Mouse (Mus musculus) kidney, postnatal 14 days (tissue): Measurements from ENCODE around the gene Gng12.
"Not testable (repeated sequence)": the region's sequence is repeated elsewhere in the genome, so short reads cannot be mapped to it uniquely, and the experiment has no call there.

ENCODE experiments used
- DNase-seq: peaks from one replicate; pipeline ENCODE4 v3.0.0; 2022; ENCODE audit warnings: mixed read lengths

Gng12 gene

DNA sequence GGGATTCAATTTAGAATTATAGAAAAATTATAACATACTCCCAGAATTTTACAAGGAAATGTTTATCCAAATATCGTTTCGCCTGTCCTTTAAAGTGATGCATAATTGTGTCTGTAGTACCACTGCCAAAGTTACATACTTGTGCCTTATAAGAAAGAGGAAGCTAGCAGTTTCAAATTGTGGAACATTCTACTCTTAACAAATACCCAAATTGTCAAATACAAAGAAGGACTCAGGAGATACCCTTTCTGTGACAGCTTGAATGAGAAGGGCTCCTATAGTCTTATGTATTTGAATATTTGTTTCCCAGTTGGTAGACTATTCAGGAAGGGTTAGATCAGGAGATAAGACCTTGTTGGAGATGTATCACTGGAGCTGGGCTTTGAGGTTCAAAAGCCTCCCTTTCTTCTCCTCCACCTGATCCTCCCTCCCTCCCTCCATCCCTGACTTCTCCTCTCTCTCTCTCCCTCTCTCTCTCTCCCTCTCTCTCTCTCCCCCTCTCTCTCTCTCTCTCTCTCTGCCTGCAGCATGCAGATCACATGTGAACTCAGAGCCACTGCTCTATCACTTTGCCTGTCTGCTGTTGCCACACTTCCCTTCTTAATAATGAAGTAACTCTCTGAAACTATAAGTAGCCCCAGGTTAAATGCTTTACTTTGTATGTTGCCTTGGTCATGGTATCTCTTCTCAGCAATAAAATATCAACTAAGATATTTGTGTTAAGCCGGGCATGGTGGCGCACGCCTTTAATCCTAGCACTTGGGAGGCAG lies 62.5 kb downstream of the Gng12 start:
- no peak for DNase-seq

DNA sequence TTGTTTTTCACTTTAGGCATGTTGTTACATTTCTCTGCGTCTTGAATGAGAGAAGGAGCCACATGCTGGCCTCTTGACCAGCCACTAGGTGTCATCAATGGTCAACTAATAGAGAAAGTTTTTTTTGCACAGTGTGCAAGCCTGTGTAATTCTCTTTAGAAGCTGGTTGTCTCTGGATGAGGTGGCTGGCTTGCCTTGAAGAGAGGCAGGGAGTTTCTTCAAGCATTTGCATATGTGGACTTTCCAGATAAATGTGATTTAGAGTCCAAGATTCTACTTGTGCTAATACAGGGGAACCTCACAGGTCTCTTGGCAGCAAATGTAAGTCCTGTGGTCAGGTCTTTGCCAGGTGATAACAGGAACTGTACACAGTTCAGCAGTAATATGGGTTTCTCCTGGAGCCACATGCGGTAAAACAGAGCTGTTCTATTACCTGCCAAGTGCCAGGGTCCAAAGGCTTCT lies 66.4 kb downstream of the Gng12 start:
- peak; percentile 74 for DNase-seq

- DNase-seq, result no peak
These were observed 66.9 kb downstream of the Gng12 start for GRCm38 (mm10) chr6:66963068-66963467.

GRCm38 (mm10) chr6:66963651-66964050 lies 67.5 kb downstream of the Gng12 start:
- DNase-seq, result not testable (repeated sequence)

DNA sequence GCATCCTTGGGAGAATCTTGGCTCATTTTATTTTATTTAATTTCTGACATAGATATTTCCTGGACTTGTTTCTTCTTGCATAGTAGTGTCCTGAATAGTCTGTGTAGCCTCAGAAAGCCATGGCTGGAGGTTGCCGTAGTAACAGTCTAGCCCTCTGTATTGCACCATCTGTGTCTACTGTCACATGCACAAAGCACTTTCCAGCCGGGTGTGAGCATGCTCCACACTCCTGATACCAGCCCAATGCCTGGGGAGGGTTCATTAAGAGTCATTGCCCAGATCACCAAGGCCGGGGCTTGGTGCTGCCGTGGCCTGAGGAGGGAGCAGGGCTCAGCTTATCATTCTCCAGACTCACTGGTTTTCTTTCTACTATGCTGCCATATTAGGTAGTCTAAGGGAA lies 68.0 kb downstream of the Gng12 start:
- DNase-seq, result no peak

DNA sequence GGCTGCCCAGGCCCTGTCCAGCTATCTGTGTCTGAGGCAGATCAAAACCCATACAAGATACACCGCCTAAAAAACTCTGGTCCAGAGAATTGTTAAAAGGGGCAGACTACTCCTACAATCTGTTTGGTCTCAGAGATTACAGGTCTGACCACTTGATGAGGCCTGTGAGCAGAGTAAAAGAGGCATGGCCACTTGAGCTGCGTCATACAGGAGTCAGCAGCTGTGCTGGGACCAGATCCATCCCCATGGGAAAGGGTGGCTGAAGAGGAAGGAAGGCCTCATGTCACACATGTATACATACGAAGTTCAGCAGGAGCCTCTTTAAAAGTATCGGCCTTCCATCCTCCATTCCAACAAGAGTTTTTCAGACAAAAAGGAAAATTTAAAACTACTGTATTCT lies 69.0 kb downstream of the Gng12 start:
- no peak for DNase-seq

DNA sequence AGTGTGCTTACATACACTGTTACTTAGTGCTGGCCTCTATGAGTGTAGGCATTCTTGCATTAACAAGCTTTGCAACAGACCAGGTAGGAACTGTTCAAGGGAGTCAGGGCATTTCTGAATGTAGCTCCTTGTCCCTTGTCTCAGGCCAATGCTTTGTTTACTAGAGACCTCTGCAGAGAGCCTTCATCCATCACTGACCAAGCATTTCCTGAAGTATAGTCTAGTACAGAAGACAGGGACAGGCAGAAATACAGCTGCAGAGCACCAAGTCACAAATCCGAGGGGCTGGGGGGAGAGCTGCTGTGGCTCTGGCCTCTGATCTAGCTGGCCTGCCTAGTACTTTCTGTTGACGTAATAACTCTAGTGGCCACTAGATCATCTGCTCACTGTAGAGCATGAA lies 71.6 kb downstream of the Gng12 start:
- DNase-seq, result peak; percentile 65

DNA sequence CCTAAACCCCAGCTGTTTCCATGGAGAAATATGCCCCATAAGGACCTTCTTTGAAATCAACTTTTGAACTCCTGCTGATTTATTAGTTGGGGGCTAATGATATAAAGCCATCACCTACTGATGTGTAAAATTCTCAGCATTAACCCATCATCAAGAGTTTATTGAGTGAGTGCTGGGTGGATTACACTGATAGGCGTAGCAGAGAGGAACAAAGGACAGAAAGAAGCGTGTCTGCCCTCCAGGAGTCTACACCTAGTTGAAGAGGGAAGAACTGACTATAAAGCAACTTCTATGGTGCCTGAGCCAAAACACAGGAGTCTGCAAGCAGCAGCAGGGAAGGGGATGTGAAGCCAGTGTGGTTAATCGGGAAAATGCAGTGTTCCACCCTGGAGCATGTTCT lies 73.2 kb downstream of the Gng12 start:
- DNase-seq, result no peak

- DNase-seq, result no peak
These were observed 76.1 kb downstream of the Gng12 start for GRCm38 (mm10) chr6:66972300-66972699.

DNA sequence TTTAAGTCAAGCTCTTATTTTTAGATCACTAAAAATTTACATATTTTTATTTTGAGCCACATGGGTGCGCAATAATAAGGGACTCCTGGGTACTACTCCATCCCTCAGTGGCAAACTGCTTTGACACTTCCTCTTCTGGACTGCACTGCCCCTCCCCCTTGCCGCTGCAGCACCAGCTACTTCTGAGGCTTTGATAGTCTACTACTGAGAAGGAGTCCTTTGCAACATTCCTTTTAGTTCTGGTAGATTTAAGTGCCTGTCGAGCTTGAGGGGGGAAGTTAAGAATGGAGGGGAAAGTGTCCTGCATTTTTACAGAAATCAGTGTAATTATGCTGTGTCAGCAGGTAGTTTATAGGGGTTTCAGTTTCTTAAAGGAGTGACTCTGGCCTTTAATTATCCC lies 77.0 kb downstream of the Gng12 start:
- no peak for DNase-seq

- DNase-seq, result no peak
These were observed 79.3 kb downstream of the Gng12 start for GRCm38 (mm10) chr6:66975522-66975921.

DNA sequence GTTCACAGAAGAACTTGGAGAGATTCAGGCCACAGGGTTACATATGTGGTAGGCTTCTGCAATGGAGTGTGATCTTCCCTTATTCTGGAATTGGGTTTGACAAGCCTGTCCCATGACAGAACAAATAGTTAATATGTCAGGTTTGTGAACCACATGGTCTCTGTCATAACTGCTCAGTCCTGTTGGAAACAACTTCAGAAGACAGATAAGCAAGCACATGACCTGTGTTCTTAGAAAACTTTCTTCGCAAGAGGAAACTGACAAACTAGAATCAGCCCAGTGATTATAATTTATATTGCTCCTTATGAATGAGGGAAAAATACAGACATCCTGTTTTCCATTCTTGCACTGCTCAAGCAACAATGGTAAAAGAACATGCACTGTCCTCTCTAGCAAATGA lies 83.0 kb downstream of the Gng12 start:
- DNase-seq, result no peak

DNA sequence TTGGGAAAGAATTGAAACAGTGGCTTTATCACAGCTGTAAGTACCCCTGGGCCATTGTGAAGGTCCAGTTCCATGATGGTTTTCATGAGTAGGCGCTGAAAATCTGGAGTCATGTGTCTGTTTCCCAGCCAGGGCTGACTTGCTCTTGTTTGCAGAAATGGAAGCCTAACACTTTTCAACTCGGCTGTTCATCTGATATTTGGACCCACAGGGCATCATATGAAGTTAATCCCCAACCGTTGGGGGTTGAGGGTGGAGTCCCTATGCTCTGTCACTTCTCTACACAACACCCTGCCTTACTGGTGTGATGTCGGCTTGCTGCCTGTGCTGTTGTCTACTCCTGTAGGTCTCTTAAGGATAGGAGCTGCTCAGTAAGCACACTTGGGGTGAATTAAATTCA lies 83.8 kb downstream of the Gng12 start:
- no peak for DNase-seq

GRCm38 (mm10) chr6:66981366-66981765 lies 85.2 kb downstream of the Gng12 start:
- no peak for DNase-seq

GRCm38 (mm10) chr6:66981864-66982263 lies 85.7 kb downstream of the Gng12 start:
- no peak for DNase-seq

DNA sequence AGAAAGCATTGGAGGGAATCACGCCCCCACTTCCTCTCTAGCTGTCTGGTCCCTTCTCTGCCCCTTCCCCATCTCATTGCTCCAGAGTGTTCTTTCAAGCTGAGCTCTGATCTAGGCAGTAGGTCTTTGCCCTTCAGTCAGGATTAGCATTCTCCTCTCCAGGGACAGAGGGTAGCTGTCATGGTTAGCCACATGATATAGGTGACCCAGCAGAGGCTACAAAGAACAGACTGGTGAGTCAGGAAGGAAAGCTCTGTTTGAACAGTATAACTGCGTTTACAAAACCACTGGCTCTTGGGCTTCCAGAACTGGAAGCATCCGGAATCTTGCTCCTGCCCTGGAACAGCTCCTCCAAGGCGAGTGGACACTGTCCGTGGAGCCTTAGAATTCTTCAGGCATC lies 87.9 kb downstream of the Gng12 start:
- DNase-seq, result no peak

DNA sequence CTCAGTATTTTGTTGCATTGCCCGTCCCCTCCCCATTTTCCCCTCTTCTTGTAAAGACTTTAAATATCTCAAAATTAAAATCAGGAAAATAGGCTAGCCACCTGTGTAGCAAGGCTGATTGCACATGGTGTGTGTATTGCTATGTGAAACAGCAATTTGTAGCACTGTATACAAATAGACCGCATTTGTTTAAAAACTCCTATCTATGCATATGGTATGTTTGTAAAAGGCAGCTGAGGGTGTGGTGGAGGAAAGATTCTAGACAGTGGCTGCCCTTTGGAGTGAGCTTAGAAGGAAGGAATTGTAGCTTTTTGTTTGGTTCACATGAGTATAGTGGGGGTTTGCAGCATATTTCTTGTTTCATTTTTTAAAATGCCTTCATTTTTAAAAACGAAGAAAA lies 88.5 kb downstream of the Gng12 start:
- DNase-seq, result no peak

GRCm38 (mm10) chr6:66985500-66985899 lies 89.3 kb downstream of the Gng12 start:
- no peak for DNase-seq

- no peak for DNase-seq
These were observed 89.9 kb downstream of the Gng12 start for GRCm38 (mm10) chr6:66986063-66986462.

- peak; percentile 58 for DNase-seq
These were observed 91.4 kb downstream of the Gng12 start for GRCm38 (mm10) chr6:66987643-66988042.

DNA sequence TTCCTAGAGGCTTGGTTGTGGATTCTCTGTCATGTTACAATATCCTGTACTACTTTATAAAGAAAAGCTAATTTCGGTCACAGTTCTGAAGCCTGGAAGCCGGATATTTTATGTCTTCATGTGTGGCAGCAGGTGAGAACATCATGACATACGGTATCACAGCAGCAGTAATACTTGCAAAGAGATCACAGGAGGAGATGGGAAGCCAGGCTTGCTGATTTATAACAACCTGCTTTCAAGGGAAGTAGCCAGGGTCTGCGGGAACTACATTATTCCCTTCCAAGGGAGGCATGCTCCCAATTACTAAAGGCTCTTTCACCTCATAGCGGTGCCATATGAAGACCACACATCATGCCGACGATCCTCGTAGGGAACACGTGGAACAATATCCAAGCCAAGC lies 92.2 kb downstream of the Gng12 start:
- no peak for DNase-seq

GRCm38 (mm10) chr6:66989037-66989436 lies 92.8 kb downstream of the Gng12 start:
- no peak for DNase-seq

DNA sequence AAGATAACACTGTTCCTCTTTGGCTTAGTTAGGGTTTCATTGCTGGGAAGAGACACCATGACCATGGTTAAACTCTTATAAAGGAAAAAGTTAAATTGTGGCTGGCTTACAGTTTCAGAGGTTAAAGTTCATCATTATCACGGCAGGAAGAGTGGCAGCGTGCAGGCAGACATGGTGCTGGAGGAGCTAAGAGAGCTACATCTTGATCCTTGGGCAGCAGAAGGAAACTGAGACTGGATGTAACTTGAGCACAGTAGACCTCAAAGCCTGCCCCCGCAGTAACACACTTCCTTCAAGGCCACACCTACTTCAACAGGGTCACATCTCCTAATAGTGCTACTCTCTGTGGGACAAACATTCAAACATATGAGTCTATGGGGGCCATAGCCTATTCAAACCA lies 93.3 kb downstream of the Gng12 start:
- no peak for DNase-seq

- DNase-seq, result peak; percentile 64
These were observed 96.0 kb downstream of the Gng12 start for GRCm38 (mm10) chr6:66992232-66992631.

DNA sequence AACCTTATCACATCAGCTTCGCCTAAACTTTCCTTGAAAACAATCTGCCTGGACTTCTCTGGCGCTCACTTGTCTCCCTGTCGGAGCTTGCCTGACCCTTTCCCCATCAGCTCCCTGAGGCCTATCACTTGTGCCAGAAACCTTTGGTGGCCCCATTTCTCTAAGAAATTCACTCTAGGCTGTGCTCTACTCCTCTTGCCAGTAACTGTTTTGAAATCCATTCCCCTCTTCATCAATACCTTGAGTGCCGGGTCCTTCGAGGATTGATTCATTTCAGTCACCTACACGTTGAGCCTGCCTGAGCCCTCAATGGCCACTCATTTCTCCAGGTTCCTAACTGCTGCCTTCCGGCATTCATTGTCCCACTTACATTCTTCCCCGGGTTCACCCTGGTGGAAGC lies 96.6 kb downstream of the Gng12 start:
- no peak for DNase-seq
